Mouse (Mus musculus) cerebellum, adult (tissue): ENCODE measurements at regions not wholly inside any gene's neighbourhood (a gene's known extent, or its start where the extent isn't known, plus 50 kb on each side); places are given as distances from the start of the nearest gene placed in this dataset.

Experiments
- ATAC-seq: cut with Nextera tagmentation; 2 replicates; pipeline ENCODE4 v1.9.2; 2017; ENCODE audit warnings: mild to moderate bottlenecking, moderate library complexity, mixed read lengths; ENCODE audit not compliant: insufficient number of reproducible peaks, low FRiP score, low TSS enrichment

GRCm38 (mm10) chr10:95036043-95036697, 91.5 kb upstream of the Plxnc1 start:
- ATAC-seq = no peak

GRCm38 (mm10) chr10:95035371-95035770, 90.7 kb upstream of the Plxnc1 start:
- no peak for ATAC-seq

GRCm38 (mm10) chr10:95034566-95034965, 89.9 kb upstream of the Plxnc1 start:
- no peak for ATAC-seq

DNA sequence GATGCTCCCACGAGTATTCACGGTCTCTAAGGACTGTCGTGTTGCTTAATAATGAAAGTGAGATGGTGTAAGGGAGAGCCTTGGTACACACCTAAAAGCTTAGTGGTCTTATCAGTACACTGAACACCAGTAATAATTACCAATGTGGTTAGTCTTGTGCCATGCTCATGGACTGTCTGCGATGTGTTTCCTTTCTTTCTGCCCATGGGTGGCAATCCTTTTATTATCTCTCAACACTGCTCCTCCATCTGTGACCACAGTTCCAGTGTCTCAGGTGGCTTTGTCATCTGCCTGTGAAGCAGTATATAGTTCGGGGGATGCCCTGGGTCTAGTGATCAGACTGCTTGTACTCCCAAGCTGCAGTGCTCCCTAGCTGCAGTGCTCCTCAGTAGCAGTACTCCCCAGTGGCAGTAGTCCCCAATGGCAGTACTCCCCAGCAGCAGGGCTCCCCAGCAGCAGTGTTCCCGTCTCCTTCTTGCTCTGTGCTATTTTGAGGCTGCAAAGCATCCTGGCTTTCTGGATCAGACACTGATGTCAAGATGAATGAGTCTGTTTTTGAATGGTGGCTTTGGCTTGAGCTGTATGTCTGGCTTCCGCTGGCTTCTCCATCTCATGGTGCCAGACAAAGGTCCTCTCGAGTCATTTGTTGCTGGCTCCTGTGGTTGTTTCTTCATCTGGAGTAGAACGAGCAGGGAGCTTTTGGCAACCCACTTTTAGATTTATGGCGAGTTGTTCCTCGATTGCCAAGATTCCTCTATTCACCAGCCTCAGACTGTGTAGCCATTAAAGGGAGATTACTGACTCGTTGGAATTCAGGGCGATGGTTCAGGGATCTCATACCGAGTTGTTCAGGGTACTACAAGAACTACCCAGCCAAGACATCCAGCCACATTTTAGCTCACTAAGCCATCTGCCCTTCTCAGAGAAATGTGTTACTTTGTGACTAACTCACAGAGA, 88.4 kb upstream of the Plxnc1 start:
- no peak for ATAC-seq

- no peak for ATAC-seq
Measured at GRCm38 (mm10) chr10:95031371-95031770, 86.7 kb upstream of the Plxnc1 start.

DNA sequence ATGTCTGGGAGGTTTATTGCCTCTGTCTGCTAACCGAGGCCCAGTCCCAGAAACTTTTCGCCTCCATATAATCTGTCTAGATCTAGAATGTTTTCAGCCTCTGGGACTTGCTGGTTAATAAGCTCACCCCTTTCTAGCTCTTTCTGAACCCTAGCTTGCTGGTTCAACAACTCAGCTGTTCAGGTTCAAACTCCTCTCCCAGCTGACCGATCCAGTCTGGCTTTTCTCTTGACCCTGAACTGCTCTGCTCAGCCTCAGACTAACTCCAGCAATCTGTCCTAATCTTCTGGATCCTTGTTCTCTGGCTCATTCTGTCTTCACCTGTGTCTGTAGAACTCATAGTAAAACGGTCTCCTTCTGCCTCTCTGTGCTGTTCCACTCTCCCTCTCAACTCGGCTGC, 86.2 kb upstream of the Plxnc1 start:
- ATAC-seq = no peak

DNA sequence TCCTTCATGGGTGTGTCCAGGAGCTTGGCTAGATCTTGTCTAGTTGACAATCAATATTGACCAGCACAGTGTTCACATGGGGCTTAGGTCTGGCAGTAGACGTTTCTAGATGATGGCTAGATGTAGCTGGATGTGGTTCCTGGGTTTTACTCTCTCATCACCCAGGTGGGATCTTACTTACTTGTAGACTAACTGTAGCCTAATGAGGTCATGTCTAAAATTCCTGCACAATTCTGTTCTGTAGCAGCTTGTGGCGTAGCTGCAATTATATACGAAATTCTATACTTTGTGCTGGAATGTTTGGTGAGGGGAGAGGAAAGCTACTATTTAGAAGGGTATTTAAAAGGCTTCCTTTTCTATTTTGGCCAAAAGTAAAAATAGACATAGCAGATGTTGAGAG, 84.9 kb upstream of the Plxnc1 start:
- no peak for ATAC-seq

GRCm38 (mm10) chr10:95025569-95026327, 81.1 kb upstream of the Plxnc1 start:
- no peak for ATAC-seq

DNA sequence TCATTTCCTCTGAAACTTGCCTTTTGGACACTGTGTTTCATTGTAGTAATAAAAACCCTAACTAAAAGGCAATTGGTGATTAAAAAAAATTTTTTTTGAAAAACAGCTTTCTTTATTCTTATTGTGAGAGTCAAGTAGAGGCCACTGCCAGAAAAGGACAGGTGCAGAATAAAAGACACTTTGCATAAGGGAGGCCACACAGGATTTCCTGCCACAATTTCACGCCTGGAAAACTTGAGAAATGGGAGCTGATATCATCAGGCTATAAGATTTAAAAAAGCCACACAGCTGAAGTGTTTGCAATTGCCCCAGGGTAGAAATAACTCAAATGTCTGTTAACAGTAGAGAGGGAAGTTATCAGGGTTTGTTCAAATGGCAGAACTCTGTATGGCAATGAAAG, 76.6 kb upstream of the Plxnc1 start:
- ATAC-seq = no peak

DNA sequence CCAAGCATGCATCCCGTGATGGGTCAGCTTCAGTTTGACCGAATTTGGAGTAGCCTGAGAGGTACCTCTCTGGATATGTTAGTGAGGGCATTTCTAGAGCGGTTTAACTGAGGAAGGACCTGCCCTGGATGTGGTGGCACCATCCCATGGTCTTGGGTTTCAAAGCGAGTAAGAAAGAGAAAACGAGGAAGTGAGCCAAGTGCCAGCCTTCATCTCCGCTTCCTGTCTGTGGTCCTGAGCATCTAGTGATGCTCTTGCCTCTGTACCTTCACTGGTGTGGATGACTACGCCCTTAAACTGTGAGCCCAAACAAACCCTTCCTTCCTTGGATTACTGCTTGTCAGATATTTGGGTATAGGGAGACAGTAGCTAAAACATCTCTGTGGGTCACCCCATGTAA, 72.3 kb upstream of the Plxnc1 start:
- ATAC-seq = no peak

DNA sequence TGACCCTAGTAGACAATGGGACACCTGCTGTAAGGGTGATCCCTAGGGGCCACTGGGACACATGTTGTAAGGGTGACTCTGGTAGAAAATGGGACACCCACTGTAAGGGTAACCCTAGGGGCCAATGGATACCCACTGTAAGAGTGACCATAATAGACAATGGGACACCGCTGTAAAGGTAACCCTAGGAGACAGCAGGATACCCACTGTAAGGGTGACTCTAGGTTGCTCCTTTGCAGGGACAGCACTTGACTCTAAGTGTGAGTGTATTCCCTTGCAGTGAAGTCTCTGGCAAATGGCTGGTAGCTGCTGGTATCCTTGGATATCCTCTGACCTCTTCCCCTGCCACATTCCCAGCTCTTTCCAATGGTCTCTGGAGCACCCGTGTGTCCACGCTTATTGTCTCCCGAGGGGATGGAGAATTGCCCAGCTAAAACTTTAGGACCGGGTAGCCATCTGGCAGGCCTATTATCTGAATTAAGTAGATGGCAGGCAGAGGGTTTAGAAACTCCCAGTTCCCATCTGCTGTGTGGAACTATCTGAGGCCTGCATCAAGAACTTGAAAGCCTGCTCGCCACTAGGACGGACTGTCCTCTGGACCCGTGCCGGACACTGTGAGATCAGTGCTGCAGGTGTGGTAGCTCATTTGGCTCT, 70.8 kb upstream of the Plxnc1 start:
- 0 out of 2 replicates have a peak, but pooled peaks have one; percentile 33 for ATAC-seq

- no peak; the same call in 1 of the 2 replicates for ATAC-seq
Measured at GRCm38 (mm10) chr10:95013946-95014345, 69.3 kb upstream of the Plxnc1 start.

GRCm38 (mm10) chr10:95013213-95013915, 68.7 kb upstream of the Plxnc1 start:
- ATAC-seq = no peak

- ATAC-seq = no peak
Measured at GRCm38 (mm10) chr10:95010333-95010732, 65.7 kb upstream of the Plxnc1 start.

GRCm38 (mm10) chr10:95009081-95009480, 64.4 kb upstream of the Plxnc1 start:
- ATAC-seq = no peak

- no peak for ATAC-seq
Measured at GRCm38 (mm10) chr10:95004065-95004763, 59.6 kb upstream of the Plxnc1 start.

DNA sequence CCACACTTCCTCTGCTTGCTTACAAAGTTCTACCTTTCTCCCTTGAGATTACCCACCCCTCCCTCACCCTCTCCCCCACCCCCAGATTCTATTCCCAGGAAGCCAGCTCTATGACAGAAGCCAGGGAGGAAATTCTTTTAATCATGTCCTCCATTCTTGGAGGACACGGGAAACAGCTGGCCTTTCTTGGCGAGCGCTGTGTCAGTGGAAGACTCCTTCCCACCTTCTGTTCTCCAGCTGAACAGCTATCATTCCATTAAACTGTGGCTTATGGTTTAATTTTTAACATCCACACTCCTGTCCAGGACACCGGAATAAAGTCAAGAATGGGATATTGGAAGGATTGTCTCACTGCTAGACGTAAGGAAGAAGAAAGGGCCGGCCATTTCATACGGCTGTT, 59.0 kb upstream of the Plxnc1 start:
- no peak for ATAC-seq

DNA sequence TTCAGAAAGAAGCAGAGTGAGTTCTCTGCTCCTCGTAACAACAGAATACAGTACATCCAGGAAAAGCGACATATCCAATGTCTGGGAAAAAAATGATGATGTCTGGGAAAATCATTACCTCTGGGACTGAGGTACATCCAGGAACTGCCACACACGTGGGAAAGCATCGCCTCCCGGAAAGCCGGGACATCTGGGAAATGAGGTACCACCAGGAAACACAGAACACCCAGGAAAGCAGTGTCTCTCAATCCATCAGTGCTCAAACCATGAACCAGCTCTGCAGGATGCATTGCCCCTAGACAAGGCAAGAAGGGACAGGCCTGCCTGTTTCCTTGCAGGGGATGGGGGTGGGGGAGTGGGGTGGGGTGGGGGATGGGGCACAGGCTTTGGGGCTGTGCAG, 57.0 kb upstream of the Plxnc1 start:
- ATAC-seq = no peak

DNA sequence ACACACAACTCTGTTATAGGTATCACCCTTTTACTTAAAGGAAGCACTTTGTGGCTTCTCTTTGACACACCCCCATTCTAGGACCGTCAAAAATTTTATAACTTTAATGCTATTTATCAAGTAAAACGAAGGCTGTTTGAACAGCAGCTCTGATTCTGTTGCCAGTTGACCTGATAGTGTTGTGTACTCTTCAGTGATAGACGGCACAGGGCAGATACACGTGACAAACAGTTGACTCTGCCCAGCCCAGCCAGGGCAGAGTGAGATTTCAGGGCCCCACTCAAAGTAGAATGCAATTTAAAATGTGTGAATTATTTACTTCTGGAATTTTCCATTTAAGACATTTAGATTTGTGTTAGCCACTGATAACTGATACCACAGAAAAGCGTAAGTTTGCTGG, 55.1 kb upstream of the Plxnc1 start:
- no peak for ATAC-seq
